Mouse (Mus musculus): ENCODE measurements around the gene Lrrc4c.

DNA sequence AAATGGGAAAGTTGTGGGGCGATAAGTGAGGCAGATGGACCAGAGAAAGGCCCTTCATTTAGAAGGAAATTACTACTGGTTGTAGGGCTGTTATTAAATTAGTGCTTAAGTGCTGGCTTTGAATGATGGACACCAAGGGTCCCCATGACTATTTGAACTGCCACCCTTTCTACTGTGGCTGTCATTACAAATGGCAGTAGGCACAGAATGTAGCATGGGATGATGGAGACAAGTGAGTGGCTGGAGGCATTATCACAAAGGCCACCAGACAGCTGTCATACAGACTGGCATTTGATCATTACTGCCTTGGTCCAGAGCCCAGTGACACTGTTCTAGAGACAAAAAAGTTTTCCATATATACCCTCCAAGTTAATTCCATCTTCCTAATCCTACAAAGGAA is 1000.6 kb downstream of the Lrrc4c start:
- TF ChIP-seq CTCF (IDR thresholded peaks at IDR 0.05; ENCODE audit: low read depth) (no peak), EP300 (optimal IDR thresholded peaks at IDR 0.05) (no peak)
